Mouse (Mus musculus): Measurements from ENCODE around the gene Cox6b2.

- TF ChIP-seq POLR2A (IDR thresholded peaks at IDR 0.05; ENCODE audit: borderline replicate concordance, extremely low read depth, low read depth, low read length) (no peak), CTCF (IDR thresholded peaks at IDR 0.05; ENCODE audit: insufficient read depth, low read length) (no peak)
These were observed 40.8 kb upstream of the Cox6b2 start for GRCm38 (mm10) chr7:4793674-4794073.

All from lung, adult 2 months (tissue).